Mouse (Mus musculus) testis, postnatal 10 days (tissue): ENCODE measurements at regions not wholly inside any gene's neighbourhood (a gene's known extent, or its start where the extent isn't known, plus 50 kb on each side); places are given as distances from the start of the nearest gene placed in this dataset.
A peak's percentile ranks its signal among the peaks of the same experiment; 100 is the strongest.
"Not testable (repeated sequence)": the region's sequence is repeated elsewhere in the genome, so short reads cannot be mapped to it uniquely, and the experiment has no call there.

ENCODE experiments used
- DNase-seq: peaks from one replicate; pipeline ENCODE4 v3.0.0; 2021; ENCODE audit warnings: low spot score

GRCm38 (mm10) chr12:10445738-10446137 is 55.2 kb downstream of the Rdh14 start:
- DNase-seq: no peak

GRCm38 (mm10) chr12:10457960-10458655 is 67.5 kb downstream of the Rdh14 start:
- DNase-seq: no peak

- no peak for DNase-seq
Observed at GRCm38 (mm10) chr12:10461796-10462195, 71.2 kb downstream of the Rdh14 start.

- DNase-seq: peak; percentile 53
Observed at GRCm38 (mm10) chr12:10462956-10463355, 72.4 kb downstream of the Rdh14 start.

- no peak for DNase-seq
Observed at GRCm38 (mm10) chr12:10473986-10474385, 83.4 kb downstream of the Rdh14 start.

GRCm38 (mm10) chr12:10480781-10481180 is 90.2 kb downstream of the Rdh14 start:
- no peak for DNase-seq

GRCm38 (mm10) chr12:10482294-10483010 is 91.9 kb downstream of the Rdh14 start:
- no peak for DNase-seq

GRCm38 (mm10) chr12:10506721-10507120 is 116.1 kb downstream of the Rdh14 start:
- no peak for DNase-seq

GRCm38 (mm10) chr12:10513526-10513925 is 123.0 kb downstream of the Rdh14 start:
- no peak for DNase-seq

- DNase-seq: no peak
Observed at GRCm38 (mm10) chr12:10514278-10514677, 123.7 kb downstream of the Rdh14 start.

- no peak for DNase-seq
Observed at GRCm38 (mm10) chr12:10524509-10525286, 134.1 kb downstream of the Rdh14 start.

- DNase-seq: no peak
Observed at GRCm38 (mm10) chr12:10525934-10526333, 135.4 kb downstream of the Rdh14 start.

- DNase-seq: no peak
Observed at GRCm38 (mm10) chr12:10529077-10529476, 138.5 kb downstream of the Rdh14 start.

GRCm38 (mm10) chr12:10530996-10531395 is 140.4 kb downstream of the Rdh14 start:
- no peak for DNase-seq

- DNase-seq: no peak
Observed at GRCm38 (mm10) chr12:10533971-10534370, 143.4 kb downstream of the Rdh14 start.

- no peak for DNase-seq
Observed at GRCm38 (mm10) chr12:10536239-10536638, 145.7 kb downstream of the Rdh14 start.

- peak; percentile 81 for DNase-seq
Observed at GRCm38 (mm10) chr12:10537069-10537468, 146.5 kb downstream of the Rdh14 start.

GRCm38 (mm10) chr12:10549481-10550201 is 159.1 kb downstream of the Rdh14 start:
- DNase-seq: no peak

GRCm38 (mm10) chr12:10554701-10555100 is 164.1 kb downstream of the Rdh14 start:
- not testable (repeated sequence) for DNase-seq

GRCm38 (mm10) chr12:10562966-10563365 is 172.4 kb downstream of the Rdh14 start:
- DNase-seq: no peak

GRCm38 (mm10) chr12:10567881-10568280 is 177.3 kb downstream of the Rdh14 start:
- DNase-seq: no peak
